Mouse (Mus musculus) liver, postnatal 0 days (tissue): ENCODE results near the gene Cers1. TPM values are rescaled to one million over a fixed set of nuclear protein-coding genes. Genes with fewer than 3 reads are reported as not detected.

Source experiments
- ATAC-seq: fragments of 200-750 bp; cut with Nextera tagmentation; 2 replicates; pipeline ENCODE4 v1.8.0; 2017; ENCODE audit warnings: mild to moderate bottlenecking, moderate library complexity
- DNase-seq: peaks from one replicate; pipeline ENCODE4 v3.0.0-alpha.2; 2016
- H3K27ac ChIP-seq: fragments of 300-500 bp; sonication (generic); 2 replicates; pipeline ENCODE4 v1.5.1; 2014; ENCODE audit warnings: antibody characterized with exemption, moderate library complexity, mild to moderate bottlenecking, low read depth
- H3K27me3 ChIP-seq: fragments of 300-500 bp; sonication (generic); 2 replicates; pipeline ENCODE4 v1.6.1; 2014; ENCODE audit warnings: low read length, control low read depth, mixed read lengths; ENCODE audit not compliant: insufficient read depth
- H3K36me3 ChIP-seq: fragments of 300-500 bp; sonication (generic); replicated peaks from 2 replicates; pipeline ENCODE4 v1.6.1; 2014; ENCODE audit warnings: mild to moderate bottlenecking, control low read depth, low read length, moderate library complexity, mixed read lengths; ENCODE audit not compliant: insufficient read depth
- H3K4me1 ChIP-seq: fragments of 300-500 bp; sonication (generic); 2 replicates; pipeline ENCODE4 v1.6.1; 2014; ENCODE audit warnings: antibody characterized with exemption, mild to moderate bottlenecking, control low read depth; ENCODE audit not compliant: insufficient read depth
- H3K4me2 ChIP-seq: fragments of 300-500 bp; sonication (generic); 2 replicates; pipeline ENCODE4 v1.6.1; 2014; ENCODE audit warnings: low read depth, mild to moderate bottlenecking, low read length, moderate library complexity, mixed read lengths
- H3K4me3 ChIP-seq: fragments of 300-500 bp; sonication (generic); 2 replicates; pipeline ENCODE4 v1.5.1; 2014; ENCODE audit warnings: low read depth, low read length
- H3K9ac ChIP-seq: fragments of 300-500 bp; sonication (generic); replicated peaks from 2 replicates; pipeline ENCODE4 v1.6.1; 2014; ENCODE audit warnings: mild to moderate bottlenecking, moderate library complexity
- H3K9me3 ChIP-seq: fragments of 300-500 bp; sonication (generic); 2 replicates; pipeline ENCODE4 v1.6.1; 2016; ENCODE audit warnings: mild to moderate bottlenecking, control low read depth, low read length, mixed read lengths
- CTCF ChIP-seq: sonication (generic); IDR thresholded peaks from 2 replicates; pipeline ENCODE4 v1.5.1; 2016; ENCODE audit warnings: antibody characterized with exemption, low read depth
- EP300 ChIP-seq: IDR thresholded peaks from 2 replicates; pipeline ENCODE4 v1.6.1; 2016; ENCODE audit warnings: antibody characterized with exemption, low read depth, mild to moderate bottlenecking
- WGBS: fragments of 180-500 bp; shearing (Covaris S2); extraction: QIAGEN DNeasy Blood & Tissue Kit; methylation state at CpG from one replicate; pipeline ENCODE4 v1.1.7; 2014; ENCODE audit not compliant: insufficient replicate concordance; 5-methylcytosine and 5-hydroxymethylcytosine counted together
- polyA plus RNA-seq: library from polyadenylated mRNA; unstranded; fragments of >200 nt; fragmentation: Nextera tagmentation; extraction: Ambion mirVana; gene quantifications from 2 replicates; pipeline ENCODE4 v1.2.1, GENCODE M21; 2015

The Cers1 gene
- polyA plus RNA-seq, 1 experiment from 2014 or later: not detected

DNA sequence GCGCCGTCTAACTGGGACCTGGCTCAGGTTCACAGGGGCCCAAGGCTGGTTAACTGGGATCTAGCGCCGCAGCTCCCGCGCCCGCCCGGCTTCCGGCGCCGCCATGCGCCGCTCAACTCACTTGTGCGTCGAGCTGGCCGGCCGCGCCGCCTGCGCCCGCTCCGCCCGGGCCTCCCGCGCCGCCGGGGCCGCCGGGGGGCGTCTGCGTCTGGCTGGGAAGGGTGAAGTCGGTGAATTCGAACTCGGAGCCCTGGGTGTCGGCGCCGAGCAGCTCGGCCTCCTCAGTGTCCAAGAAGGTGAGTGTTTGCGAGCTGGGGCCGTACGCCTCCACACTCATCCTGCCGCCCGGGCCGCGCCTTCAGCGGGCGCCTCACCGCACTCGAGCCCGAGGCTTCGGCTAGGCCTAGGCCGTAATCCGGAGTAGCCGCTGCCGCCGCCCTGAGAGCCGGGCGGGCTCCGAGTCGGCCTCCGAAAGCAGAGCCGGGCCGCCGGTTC lies 37.1 kb downstream of the Cers1 start:
- WGBS: under 1% methylated on average over 45 of the region's 64 CpGs
- peak overlapping the region; percentile 98 for H3K27ac ChIP-seq
- H3K4me1 ChIP-seq: peaks cover 72% of the 10 kb centered on the region
- H3K27me3 ChIP-seq: no peaks in the 10 kb centered on the region
- TF ChIP-seq EP300 (no peak), CTCF (no peak)
- no peaks in the 10 kb centered on the region for H3K9me3 ChIP-seq
- no peak for DNase-seq
- H3K36me3 ChIP-seq: peaks cover 21% of the 10 kb centered on the region
- peak overlapping the region; percentile 96 for H3K4me2 ChIP-seq
- peak; percentile 58 for ATAC-seq
- H3K9ac ChIP-seq: peak overlapping the region; percentile 100
- H3K4me3 ChIP-seq: peak overlapping the region; percentile 91

DNA sequence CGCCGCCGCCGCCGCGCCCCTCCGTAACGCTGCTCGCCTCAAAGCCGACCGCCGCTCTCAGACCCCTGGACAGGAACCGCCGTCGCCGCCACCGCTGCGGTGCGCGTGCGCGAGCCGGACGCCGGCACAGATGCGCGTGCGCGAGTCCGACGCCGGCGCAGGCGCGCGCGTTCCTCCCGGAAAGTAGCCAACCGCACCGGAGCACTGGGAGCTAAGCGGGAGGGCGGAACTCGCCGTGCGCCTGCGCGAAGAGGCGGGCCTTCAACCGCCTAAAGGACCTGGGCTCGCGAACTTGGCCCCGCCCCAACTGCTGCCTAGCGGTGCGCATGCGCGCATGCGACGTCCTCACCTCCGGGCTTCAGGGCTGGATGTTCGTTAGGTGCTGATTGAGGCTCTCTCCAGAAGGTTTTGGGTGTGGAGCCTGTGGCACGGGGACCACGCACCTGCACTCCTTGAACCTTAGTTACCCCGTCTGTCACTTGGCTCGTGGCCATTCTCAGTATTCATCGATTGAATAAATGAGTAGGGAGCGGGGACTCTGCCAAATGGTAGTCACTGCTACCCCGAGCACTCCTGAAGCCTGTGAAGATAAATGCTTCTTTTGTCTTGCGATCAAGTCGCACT lies 37.7 kb downstream of the Cers1 start, which contains the start of gene Upf1:
Upf1 (minus strand) TSS at position 85 of the 624 bp plus-strand sequence.
- Histone ChIP-seq H3K27ac (peak within 1 kb of the TSS; percentile 98), H3K4me3 (peak within 1 kb of the TSS; percentile 91), H3K4me2 (peak within 1 kb of the TSS; percentile 96), H3K36me3 (peaks cover 15% of the 10 kb centered on the region), H3K4me1 (peaks cover 66% of the 10 kb centered on the region), H3K9ac (peak within 1 kb of the TSS; percentile 100), H3K9me3 (no peaks in the 10 kb centered on the region), H3K27me3 (no peaks in the 10 kb centered on the region)
- DNase-seq: peak; percentile 100
- peak; percentile 89 for ATAC-seq
- WGBS: under 1% methylated on average over 60 of the region's 69 CpGs
- TF ChIP-seq EP300 (no peak), CTCF (no peak)

DNA sequence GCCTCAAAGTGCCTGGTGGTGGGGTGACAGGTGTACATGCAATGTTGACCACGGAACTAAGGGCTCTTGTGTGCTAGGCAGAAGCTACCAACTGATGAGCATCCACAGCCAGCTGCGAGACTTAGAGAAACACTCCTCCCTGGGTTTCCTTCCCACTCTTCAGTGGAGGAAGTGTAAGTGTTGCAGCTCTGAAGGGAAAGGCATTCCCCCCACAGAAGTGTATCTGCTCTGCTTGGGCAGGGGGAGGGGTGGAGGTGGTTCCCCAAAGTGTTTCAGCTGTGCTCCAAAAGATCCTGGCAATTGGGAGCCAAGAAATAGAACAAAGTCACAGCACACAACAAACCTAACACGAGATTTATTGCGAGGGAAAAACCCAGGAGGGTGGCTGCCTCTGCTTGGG lies 38.4 kb downstream of the Cers1 start:
- H3K36me3 ChIP-seq: peaks cover 8% of the 10 kb centered on the region
- no peaks in the 10 kb centered on the region for H3K9me3 ChIP-seq
- WGBS: 25% methylated on average over 4 of the region's 4 CpGs
- no peak for ATAC-seq
- peaks cover 59% of the 10 kb centered on the region for H3K4me1 ChIP-seq
- DNase-seq: no peak
- no peaks in the 10 kb centered on the region for H3K27me3 ChIP-seq
- peak overlapping the region; percentile 49 for H3K9ac ChIP-seq
- peak overlapping the region; percentile 71 for H3K4me2 ChIP-seq
- H3K27ac ChIP-seq: peak overlapping the region; percentile 85
- TF ChIP-seq EP300: no peak
- H3K4me3 ChIP-seq: peak overlapping the region; percentile 91

DNA sequence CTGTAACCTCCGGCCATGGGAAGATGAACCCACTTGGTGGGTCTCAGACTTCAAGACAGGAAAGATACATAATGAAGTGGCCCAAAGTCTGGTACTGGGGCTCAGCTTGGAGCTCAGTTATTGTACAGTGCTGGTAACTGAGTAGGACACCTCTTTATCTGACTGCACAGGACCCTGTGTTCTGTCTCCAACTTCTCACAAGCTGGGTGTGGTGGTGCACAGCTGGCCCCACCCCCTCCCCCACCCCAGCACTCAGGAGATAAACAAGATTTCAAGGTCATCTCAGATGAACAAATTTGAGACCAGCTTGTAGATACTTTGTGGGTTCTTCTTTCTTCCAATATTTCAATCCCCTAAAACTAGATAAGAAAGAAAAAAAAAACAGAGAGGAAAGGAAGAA lies 40.5 kb downstream of the Cers1 start:
- no peaks in the 10 kb centered on the region for H3K9me3 ChIP-seq
- H3K27ac ChIP-seq: peak overlapping the region; percentile 83
- H3K9ac ChIP-seq: no peak overlapping the region
- H3K4me3 ChIP-seq: no peak overlapping the region
- peak; percentile 22 for ATAC-seq
- no peaks in the 10 kb centered on the region for H3K36me3 ChIP-seq
- H3K4me2 ChIP-seq: peak overlapping the region; percentile 38
- no peak for DNase-seq
- 39% methylated on average over 1 of the region's 1 CpGs for WGBS
- H3K27me3 ChIP-seq: no peaks in the 10 kb centered on the region
- peaks cover 46% of the 10 kb centered on the region for H3K4me1 ChIP-seq
- TF ChIP-seq EP300 (peak; percentile 72), CTCF (no peak)

DNA sequence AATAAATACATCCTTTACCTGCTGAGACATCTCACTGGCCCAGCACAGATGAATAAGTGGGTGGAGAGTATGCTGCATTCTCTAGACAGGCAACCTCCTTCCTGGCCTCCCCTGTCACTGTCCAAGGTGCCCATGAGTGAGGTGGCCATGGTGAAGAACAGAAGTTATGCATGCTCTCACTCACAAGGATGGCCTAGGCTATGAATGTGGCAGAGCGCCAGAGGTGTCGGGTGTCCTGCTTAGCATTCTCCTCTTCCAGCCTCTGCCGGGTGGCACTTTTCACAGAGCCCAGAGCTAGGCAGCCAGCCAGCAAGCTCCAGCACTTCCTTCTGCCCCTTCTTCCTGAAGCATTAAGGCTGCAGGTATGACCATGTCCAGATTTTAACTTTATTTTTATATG lies 43.8 kb downstream of the Cers1 start:
- DNase-seq (no peak), ATAC-seq (no peak)
- peaks cover 29% of the 10 kb centered on the region for H3K4me1 ChIP-seq
- 58% methylated on average over 3 of the region's 3 CpGs for WGBS
- H3K27ac ChIP-seq: no peak overlapping the region
- TF ChIP-seq EP300 (no peak), CTCF (no peak)
- no peak overlapping the region for H3K4me3 ChIP-seq
- H3K36me3 ChIP-seq: no peaks in the 10 kb centered on the region
- H3K9ac ChIP-seq: no peak overlapping the region
- no peak overlapping the region for H3K4me2 ChIP-seq
- H3K9me3 ChIP-seq: no peaks in the 10 kb centered on the region
- H3K27me3 ChIP-seq: no peaks in the 10 kb centered on the region

DNA sequence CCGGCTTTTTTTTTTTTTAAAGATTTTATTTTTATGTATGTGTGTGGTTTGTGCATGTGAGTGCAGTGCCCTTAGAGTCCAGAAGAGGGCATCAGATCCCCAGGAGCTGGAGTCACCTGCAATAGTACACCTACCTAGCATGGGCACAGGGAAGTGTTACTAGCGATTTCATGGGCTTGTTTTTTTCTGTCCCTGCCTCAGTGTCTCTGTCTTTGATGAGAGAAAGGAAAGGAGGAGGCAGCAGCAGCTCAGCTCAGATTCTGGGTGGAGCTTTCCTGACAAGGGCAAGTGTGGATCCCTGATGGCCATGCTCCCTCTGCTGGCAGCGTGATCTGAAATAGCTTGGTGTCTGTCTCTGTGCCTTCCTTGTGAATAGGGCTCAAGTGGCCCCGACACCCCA lies 45.2 kb downstream of the Cers1 start:
- Histone ChIP-seq H3K4me2 (no peak overlapping the region), H3K9me3 (no peaks in the 10 kb centered on the region), H3K27me3 (no peaks in the 10 kb centered on the region), H3K27ac (no peak overlapping the region), H3K4me1 (peaks cover 18% of the 10 kb centered on the region), H3K9ac (no peak overlapping the region), H3K36me3 (no peaks in the 10 kb centered on the region), H3K4me3 (no peak overlapping the region)
- ATAC-seq: no peak
- peak; percentile 67 for DNase-seq
- no peak for TF ChIP-seq EP300
- TF ChIP-seq CTCF: peak; percentile 70
- 53% methylated on average over 4 of the region's 4 CpGs for WGBS
